Mouse (Mus musculus) heart, adult 9 months (tissue): Measurements from ENCODE around the gene Zfp972.
"Not testable (repeated sequence)": the region's sequence is repeated elsewhere in the genome, so short reads cannot be mapped to it uniquely, and the experiment has no call there.

Source experiments
- DNase-seq, 2 experiments: peaks; one replicate each; pipeline ENCODE4 v3.0.0; 2022; ENCODE audit warnings: low spot score in 2 of 2

The Zfp972 gene

DNA sequence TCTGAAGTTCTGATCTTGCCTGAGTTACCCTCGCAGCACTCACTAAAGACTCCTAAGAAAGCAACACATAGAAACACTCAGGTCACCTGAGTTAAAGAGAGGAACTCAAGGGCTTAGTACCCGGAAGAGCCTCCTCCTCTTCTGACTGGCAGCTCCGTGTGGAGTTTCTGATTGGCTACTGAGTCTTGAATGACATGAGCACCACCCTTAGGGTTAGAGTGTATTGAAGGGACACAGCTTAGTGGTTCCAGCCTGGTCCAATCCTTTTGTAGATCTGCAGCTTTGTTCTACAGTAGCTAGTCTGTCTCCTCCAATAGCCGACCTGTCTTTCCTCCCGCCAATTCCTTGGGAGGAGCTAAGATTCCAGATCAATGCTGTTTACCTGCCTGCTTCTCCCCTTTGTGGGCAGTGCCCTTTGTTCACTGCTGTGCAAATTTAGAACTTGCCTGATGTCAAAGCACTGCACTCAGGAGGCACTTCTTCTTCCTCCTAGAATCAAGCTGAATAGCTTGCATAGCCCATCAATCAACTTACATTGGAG, at the start of gene Zfp972:
Zfp972 (minus strand) TSS at position 51 of the 541 bp plus-strand sequence.
- not testable (repeated sequence) for DNase-seq

- DNase-seq, result not testable (repeated sequence)
These were observed 49.4 kb upstream of the Zfp972 start for GRCm38 (mm10) chr2:177974814-177975213.

DNA sequence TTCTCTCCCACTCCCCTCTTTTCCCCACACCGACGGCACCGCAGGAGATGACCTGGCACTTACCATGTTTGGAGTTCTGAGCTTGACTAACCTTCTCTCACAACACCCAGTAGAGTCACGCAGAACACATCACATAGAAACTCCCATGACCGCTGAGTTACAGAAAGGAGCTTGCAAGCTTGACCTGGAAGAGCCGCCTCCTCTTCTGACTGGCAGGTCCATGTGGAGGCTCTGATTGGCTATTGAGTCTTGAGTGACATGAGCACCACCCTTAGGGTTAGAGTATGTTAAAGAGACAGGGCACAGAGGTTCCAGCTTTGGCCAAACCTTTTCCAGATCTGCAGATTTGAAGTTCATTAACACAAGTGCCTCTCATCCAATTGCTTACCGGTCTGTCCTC, 31.7 kb upstream of the Zfp972 start, which contains the start of gene Gm14326:
Gm14326 (minus strand) TSS at position 153 of the 400 bp plus-strand sequence.
- DNase-seq, result peak; percentile 93 to 95

GRCm38 (mm10) chr2:177956734-177957133, 31.3 kb upstream of the Zfp972 start:
- DNase-seq, result peak in 1 of 2 experiments; percentile 20

DNA sequence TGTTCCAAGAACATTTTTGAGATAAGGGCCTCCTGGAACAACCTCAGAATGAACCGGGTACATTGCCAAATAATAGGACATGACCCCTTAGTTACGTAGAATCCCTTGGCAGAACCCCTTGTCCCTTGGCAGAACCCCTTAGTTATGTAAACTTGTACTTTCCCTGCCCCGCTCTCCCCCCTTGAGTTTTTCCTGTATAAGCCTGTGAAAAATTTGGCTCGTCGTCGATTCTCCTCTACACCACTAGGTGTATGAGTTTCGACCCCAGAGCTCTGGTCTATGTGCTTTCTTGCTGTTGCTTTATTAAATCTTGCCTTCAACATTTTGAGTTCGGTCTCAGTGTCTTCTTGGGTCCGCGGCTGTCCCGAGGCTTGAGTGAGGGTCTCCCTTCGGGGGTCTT, 22.1 kb downstream of the Zfp972 start:
- DNase-seq, result peak; percentile 29 to 54

- peak in 1 of 2 experiments; percentile 11 for DNase-seq
These were observed 27.2 kb downstream of the Zfp972 start for GRCm38 (mm10) chr2:177898171-177898570.

DNA sequence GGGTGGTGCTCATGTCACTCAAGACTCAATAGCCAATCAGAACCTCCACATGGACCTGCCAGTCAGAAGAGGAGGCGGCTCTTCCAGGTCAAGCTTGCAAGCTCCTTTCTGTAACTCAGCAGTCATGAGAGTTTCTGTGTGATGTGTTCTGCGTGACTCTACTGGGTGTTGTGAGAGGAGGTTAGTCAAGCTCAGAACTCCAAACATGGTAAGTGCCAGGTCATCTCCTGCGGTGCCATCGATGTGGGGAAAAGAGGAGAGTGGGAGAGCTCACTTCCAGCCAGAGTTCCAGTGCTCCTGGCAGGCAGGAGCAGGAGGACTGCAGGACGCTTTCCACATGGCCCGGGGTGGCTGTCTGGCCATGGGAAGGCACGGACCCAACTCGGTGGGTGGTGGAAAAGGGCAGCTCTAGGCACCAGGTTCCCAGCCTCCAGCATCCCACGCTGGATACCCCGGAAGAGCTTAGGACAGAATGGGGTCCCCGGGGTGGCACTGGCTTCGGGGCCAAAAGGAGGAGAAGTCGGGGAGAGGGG, 28.3 kb downstream of the Zfp972 start, which contains the start of gene Gm14327:
Gm14327 (plus strand) TSS at position 51 of the 533 bp plus-strand sequence.
- not testable (repeated sequence) for DNase-seq

DNA sequence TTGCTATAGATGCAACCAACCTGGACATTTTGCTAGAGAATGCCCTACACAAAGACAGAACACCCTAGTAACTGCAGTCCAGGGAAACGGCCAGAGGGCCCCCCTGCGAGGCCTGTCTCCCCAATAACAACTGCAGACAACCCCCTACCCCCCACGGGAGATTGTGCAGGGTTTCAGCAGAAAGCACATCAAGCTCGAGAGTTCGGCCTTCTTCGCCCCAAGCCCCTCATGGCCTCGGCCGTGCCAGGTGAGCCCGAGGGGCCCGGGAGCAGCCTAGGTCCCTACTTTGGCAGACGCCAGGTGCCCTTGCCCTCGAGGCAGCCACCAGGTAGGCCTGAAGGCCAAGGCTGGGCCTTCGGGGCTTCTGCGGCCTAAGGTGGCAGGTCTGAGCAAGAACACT, 37.7 kb downstream of the Zfp972 start:
- DNase-seq, result not testable (repeated sequence)

- not testable (repeated sequence) for DNase-seq
These were observed 63.2 kb downstream of the Zfp972 start for GRCm38 (mm10) chr2:177862254-177862653.
